Mouse (Mus musculus) liver, embryonic 16.5 days (tissue): ENCODE data around the gene Zfp629. TPM values are rescaled to one million over a fixed set of nuclear protein-coding genes. Genes with fewer than 3 reads are reported as not detected.
A peak's percentile ranks its signal among the peaks of the same experiment; 100 is the strongest.
"Not testable (repeated sequence)": the region's sequence is repeated elsewhere in the genome, so short reads cannot be mapped to it uniquely, and the experiment has no call there.

Experiments used
- ATAC-seq: fragments of 200-750 bp; cut with Nextera tagmentation; 2 replicates; pipeline ENCODE4 v1.8.0; 2017; ENCODE audit warnings: low read depth, mild to moderate bottlenecking, moderate number of reproducible peaks, moderate library complexity
- H3K27ac ChIP-seq: fragments of 300-500 bp; sonication (generic); 2 replicates; pipeline ENCODE4 v1.5.1; 2014; ENCODE audit warnings: mild to moderate bottlenecking, low read length
- H3K27me3 ChIP-seq: fragments of 300-500 bp; sonication (generic); 2 replicates; pipeline ENCODE4 v1.6.1; 2014; ENCODE audit warnings: low read depth, low read length, mixed read lengths; ENCODE audit not compliant: control insufficient read depth, insufficient read depth
- H3K36me3 ChIP-seq: fragments of 300-500 bp; sonication (generic); 2 replicates; pipeline ENCODE4 v1.6.1; 2014; ENCODE audit warnings: mild to moderate bottlenecking; ENCODE audit not compliant: control insufficient read depth, insufficient read depth
- H3K4me1 ChIP-seq: fragments of 300-500 bp; sonication (generic); 2 replicates; pipeline ENCODE4 v1.6.1; 2014; ENCODE audit warnings: low read depth, low read length, mixed read lengths; ENCODE audit not compliant: control insufficient read depth
- H3K4me2 ChIP-seq: fragments of 300-500 bp; sonication (generic); 2 replicates; pipeline ENCODE4 v1.6.1; 2014; ENCODE audit warnings: low read depth, low read length, mixed read lengths
- H3K4me3 ChIP-seq: fragments of 300-500 bp; sonication (generic); 2 replicates; pipeline ENCODE4 v1.5.1; 2014; ENCODE audit warnings: low read depth, mild to moderate bottlenecking, low read length
- H3K9ac ChIP-seq: fragments of 300-500 bp; sonication (generic); 2 replicates; pipeline ENCODE4 v1.6.1; 2014; ENCODE audit warnings: low read depth, low read length
- H3K9me3 ChIP-seq: fragments of 300-500 bp; sonication (generic); replicated peaks from 2 replicates; pipeline ENCODE4 v1.6.1; 2016; ENCODE audit warnings: low read length; ENCODE audit not compliant: control insufficient read depth
- WGBS: fragments of 180-500 bp; shearing (Covaris S2); extraction: QIAGEN DNeasy Blood & Tissue Kit; methylation state at CpG from one replicate; pipeline ENCODE4 v1.1.7; 2014; ENCODE audit not compliant: insufficient replicate concordance; 5-methylcytosine and 5-hydroxymethylcytosine counted together
- polyA plus RNA-seq: library from polyadenylated mRNA; unstranded; fragments of >200 nt; fragmentation: Nextera tagmentation; extraction: Ambion mirVana; gene quantifications from 2 replicates; pipeline ENCODE4 v1.2.1, GENCODE M21; 2015

Zfp629 gene
- polyA plus RNA-seq, 1 experiment from 2014 or later, result 2.1 TPM

GRCm38 (mm10) chr7:127626039-127626438, 10.4 kb upstream of the Zfp629 start:
- Histone ChIP-seq H3K9me3 (no peaks in the 10 kb centered on the region; the same call in 1 of the 2 replicates), H3K27me3 (no peaks in the 10 kb centered on the region), H3K36me3 (no peaks in the 10 kb centered on the region), H3K4me2 (peak overlapping the region; percentile 65), H3K4me3 (peak overlapping the region; percentile 42), H3K9ac (peak overlapping the region; percentile 41), H3K27ac (peak overlapping the region; percentile 83), H3K4me1 (peaks cover 11% of the 10 kb centered on the region)
- 95% methylated on average over 7 of the region's 7 CpGs for WGBS
- no peak for ATAC-seq

DNA sequence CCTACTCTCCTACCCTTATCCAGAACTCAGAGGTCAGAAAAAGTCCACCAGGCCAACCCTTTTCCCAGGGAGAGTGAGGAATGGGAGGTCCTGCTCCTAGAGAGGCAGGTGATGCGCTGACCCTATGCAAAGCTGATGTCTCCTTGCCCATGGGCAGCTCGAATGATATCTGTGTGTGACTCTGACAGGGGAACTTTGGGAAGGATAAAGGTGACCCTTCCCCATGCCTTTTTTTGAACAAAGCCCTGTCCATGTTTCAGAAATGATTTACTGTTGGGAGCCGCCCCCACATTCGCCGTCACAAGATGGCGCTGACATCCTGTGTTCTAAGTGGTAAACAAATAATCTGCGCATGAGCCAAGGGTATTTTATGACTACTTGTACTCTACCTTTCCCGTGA, 2.8 kb upstream of the Zfp629 start:
- H3K9me3 ChIP-seq, result not testable (repeated sequence)

DNA sequence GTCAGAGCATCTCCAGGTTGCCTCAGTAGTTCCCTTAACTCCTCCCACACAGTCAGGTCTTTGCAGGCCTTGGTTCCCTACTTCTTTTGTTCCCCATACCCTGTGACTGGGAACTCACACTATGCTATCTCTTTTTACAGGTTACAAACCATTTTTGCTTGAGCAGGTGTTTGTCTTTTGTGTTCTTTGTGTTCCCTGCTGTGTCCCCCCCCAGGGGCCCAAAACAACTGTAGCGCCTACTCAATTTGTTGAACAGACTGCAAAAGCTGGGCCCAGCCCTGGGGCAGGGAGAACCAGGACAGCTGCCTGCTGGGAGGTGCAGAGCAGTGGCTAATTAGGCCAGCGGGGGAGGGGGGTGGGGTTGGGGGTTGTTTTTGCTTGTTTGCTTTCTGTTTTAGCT, 2.4 kb upstream of the Zfp629 start:
- no peak overlapping the region for H3K9ac ChIP-seq
- no peak overlapping the region for H3K27ac ChIP-seq
- H3K4me2 ChIP-seq, result no peak overlapping the region
- H3K36me3 ChIP-seq, result no peaks in the 10 kb centered on the region
- no peak overlapping the region for H3K4me3 ChIP-seq
- ATAC-seq, result no peak
- H3K27me3 ChIP-seq, result peaks cover 14% of the 10 kb centered on the region
- no peaks in the 10 kb centered on the region for H3K9me3 ChIP-seq
- 82% methylated on average over 2 of the region's 2 CpGs for WGBS
- peaks cover 10% of the 10 kb centered on the region for H3K4me1 ChIP-seq

More for the DNA sequence above, 2.8 kb upstream of the Zfp629 start:
- not testable (repeated sequence) for ATAC-seq, H3K27ac ChIP-seq, H3K4me3 ChIP-seq, H3K36me3 ChIP-seq, H3K4me2 ChIP-seq, H3K9ac ChIP-seq
- H3K27me3 ChIP-seq, result peaks cover 14% of the 10 kb centered on the region
- 76% methylated on average over 7 of the region's 8 CpGs for WGBS
- H3K4me1 ChIP-seq, result peaks cover 10% of the 10 kb centered on the region

- no peaks in the 10 kb centered on the region for H3K9me3 ChIP-seq
- H3K4me3 ChIP-seq, result no peak overlapping the region
- peaks cover 4% of the 10 kb centered on the region for H3K36me3 ChIP-seq
- no peak overlapping the region for H3K4me2 ChIP-seq
- H3K27ac ChIP-seq, result no peak overlapping the region
- peaks cover 14% of the 10 kb centered on the region for H3K27me3 ChIP-seq
- peaks cover 10% of the 10 kb centered on the region for H3K4me1 ChIP-seq
- 42% methylated on average over 1 of the region's 1 CpGs for whole genome bisulfite sequencing
- no peak overlapping the region for H3K9ac ChIP-seq
- no peak for ATAC-seq
Observed at GRCm38 (mm10) chr7:127616881-127617280, 1.3 kb upstream of the Zfp629 start.

GRCm38 (mm10) chr7:127616336-127616735, 739 bp upstream of the Zfp629 start:
- WGBS, result 61% methylated on average over 1 of the region's 1 CpGs
- Histone ChIP-seq H3K4me1 (peaks cover 10% of the 10 kb centered on the region), H3K27ac (no peak overlapping the region), H3K4me3 (no peak overlapping the region), H3K9me3 (no peaks in the 10 kb centered on the region), H3K27me3 (peaks cover 14% of the 10 kb centered on the region), H3K36me3 (peaks cover 9% of the 10 kb centered on the region), H3K9ac (no peak overlapping the region), H3K4me2 (no peak overlapping the region)
- no peak for ATAC-seq

- Histone ChIP-seq H3K27ac (peak overlapping the region; percentile 74), H3K4me2 (peak overlapping the region; percentile 90), H3K4me3 (peak overlapping the region; percentile 82), H3K9ac (peak overlapping the region; percentile 79), H3K9me3 (no peaks in the 10 kb centered on the region), H3K27me3 (peaks cover 14% of the 10 kb centered on the region), H3K4me1 (peaks cover 10% of the 10 kb centered on the region), H3K36me3 (peaks cover 16% of the 10 kb centered on the region)
- WGBS, result 1% methylated on average over 40 of the region's 44 CpGs
- ATAC-seq, result peak; percentile 70
Observed at GRCm38 (mm10) chr7:127614511-127614890, 1.1 kb downstream of the Zfp629 start.

DNA sequence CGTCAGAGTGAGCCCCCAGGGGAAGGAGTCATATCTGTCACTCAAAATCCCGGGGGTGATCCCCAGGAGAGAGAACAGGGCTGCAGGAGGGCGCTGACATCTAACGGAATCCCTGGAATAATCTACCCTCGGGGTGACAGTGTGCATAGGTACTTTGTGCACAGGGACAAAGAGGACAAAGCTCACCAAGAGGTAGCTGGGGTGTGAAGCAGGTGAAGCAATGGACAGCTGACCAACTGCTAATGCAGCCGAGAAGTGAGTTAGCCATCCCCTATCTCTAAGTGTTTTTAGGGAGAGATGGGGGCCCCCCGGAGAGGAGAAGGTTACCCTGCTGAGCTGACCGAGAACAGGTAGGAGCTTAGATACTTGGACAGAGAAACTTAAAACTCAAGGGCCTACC, 1.5 kb downstream of the Zfp629 start:
- no peak overlapping the region; the same call in 1 of the 2 replicates for H3K27ac ChIP-seq
- WGBS, result 31% methylated on average over 8 of the region's 8 CpGs
- ATAC-seq, result peak; percentile 39; the same call in 1 of the 2 replicates
- H3K4me1 ChIP-seq, result peaks cover 10% of the 10 kb centered on the region
- H3K9ac ChIP-seq, result peak overlapping the region; percentile 79
- H3K36me3 ChIP-seq, result peaks cover 18% of the 10 kb centered on the region
- H3K27me3 ChIP-seq, result peaks cover 14% of the 10 kb centered on the region
- H3K4me3 ChIP-seq, result peak overlapping the region; percentile 82
- H3K4me2 ChIP-seq, result peak overlapping the region; percentile 90
- no peaks in the 10 kb centered on the region for H3K9me3 ChIP-seq

- 78% methylated on average over 8 of the region's 8 CpGs for WGBS
- peaks cover 18% of the 10 kb centered on the region for H3K36me3 ChIP-seq
- H3K27ac ChIP-seq, result no peak overlapping the region
- H3K4me2 ChIP-seq, result peak overlapping the region; percentile 90; the same call in 1 of the 2 replicates
- no peaks in the 10 kb centered on the region for H3K9me3 ChIP-seq
- no peak for ATAC-seq
- peaks cover 10% of the 10 kb centered on the region for H3K4me1 ChIP-seq
- no peak overlapping the region for H3K9ac ChIP-seq
- H3K4me3 ChIP-seq, result no peak overlapping the region; the same call in 1 of the 2 replicates
- H3K27me3 ChIP-seq, result peaks cover 14% of the 10 kb centered on the region
Observed at GRCm38 (mm10) chr7:127613501-127613900, 2.1 kb downstream of the Zfp629 start.

GRCm38 (mm10) chr7:127611561-127611960, 4.0 kb downstream of the Zfp629 start:
- H3K27ac ChIP-seq, result no peak overlapping the region
- H3K4me2 ChIP-seq, result no peak overlapping the region
- ATAC-seq, result no peak
- H3K36me3 ChIP-seq, result peaks cover 18% of the 10 kb centered on the region
- no peak overlapping the region for H3K9ac ChIP-seq
- no peak overlapping the region for H3K4me3 ChIP-seq
- 92% methylated on average over 26 of the region's 26 CpGs for WGBS
- peaks cover 10% of the 10 kb centered on the region for H3K4me1 ChIP-seq
- no peaks in the 10 kb centered on the region for H3K9me3 ChIP-seq
- H3K27me3 ChIP-seq, result peaks cover 14% of the 10 kb centered on the region
